Mouse (Mus musculus): ENCODE measurements at regions not wholly inside any gene's neighbourhood (a gene's known extent, or its start where the extent isn't known, plus 50 kb on each side); places are given as distances from the start of the nearest gene placed in this dataset.

DNA sequence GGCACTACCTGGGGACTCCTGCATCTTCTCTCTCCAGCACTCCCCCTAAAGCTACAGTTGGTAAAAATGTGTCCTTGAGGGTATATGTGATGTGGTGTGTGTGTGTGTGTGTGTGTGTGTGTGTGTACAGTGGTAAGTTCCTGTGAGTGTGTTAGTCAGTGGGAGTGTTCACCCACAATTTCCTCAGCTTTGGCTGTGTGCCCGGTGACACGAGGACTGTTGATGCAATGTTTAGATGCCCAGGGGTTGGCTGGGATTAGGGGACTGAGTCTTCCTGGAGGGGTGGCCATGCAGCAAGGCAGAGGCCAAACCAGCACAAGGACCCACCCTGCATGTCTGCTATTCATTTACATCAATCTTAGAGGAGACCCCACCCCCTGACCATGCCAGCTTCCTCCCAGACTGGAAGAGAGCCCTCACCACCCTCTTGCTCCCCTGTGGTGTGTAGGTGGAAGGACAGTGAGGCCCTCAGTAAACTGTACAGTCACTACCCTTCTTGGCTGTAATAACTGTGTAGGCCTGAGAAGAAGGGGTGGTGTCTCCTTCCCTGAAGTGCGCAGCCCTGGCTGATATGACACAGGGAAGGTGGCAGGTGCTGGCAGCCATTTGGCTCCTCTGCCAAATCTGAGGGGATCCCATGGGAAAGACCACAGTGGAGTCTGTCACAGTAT is 75.8 kb upstream of the Gm26897 start:
- Histone ChIP-seq H3K27ac (no peak overlapping the region), H3K4me1 (ENCODE audit: control insufficient read depth, insufficient read depth, low read length) (no peaks in the 10 kb centered on the region; the same call in 1 of the 2 replicates), H3K27me3 (ENCODE audit: control insufficient read depth, insufficient read depth, low read length) (no peaks in the 10 kb centered on the region), H3K4me3 (no peak overlapping the region), H3K36me3 (ENCODE audit: control insufficient read depth, insufficient read depth, low read length) (no peaks in the 10 kb centered on the region), H3K79me2 (replicated peaks; ENCODE audit: control insufficient read depth, insufficient read depth, low read length) (no peaks in the 10 kb centered on the region), H3K9ac (ENCODE audit: low read depth, low read length) (no peak overlapping the region)
- intact Hi-C loops (cut with DNase I): no loop called here
- no peak for DNase-seq
- TF ChIP-seq POLR2A (IDR thresholded peaks at IDR 0.05; ENCODE audit: insufficient read depth, low read depth, low read length): no peak
- no peak for TF ChIP-seq CTCF (IDR thresholded peaks at IDR 0.05)
- no peak for TF ChIP-seq EP300 (IDR thresholded peaks at IDR 0.05; ENCODE audit: insufficient read depth, low read depth, low read length)
- WGBS: 68% methylated on average over 3 of the region's 3 CpGs

DNA sequence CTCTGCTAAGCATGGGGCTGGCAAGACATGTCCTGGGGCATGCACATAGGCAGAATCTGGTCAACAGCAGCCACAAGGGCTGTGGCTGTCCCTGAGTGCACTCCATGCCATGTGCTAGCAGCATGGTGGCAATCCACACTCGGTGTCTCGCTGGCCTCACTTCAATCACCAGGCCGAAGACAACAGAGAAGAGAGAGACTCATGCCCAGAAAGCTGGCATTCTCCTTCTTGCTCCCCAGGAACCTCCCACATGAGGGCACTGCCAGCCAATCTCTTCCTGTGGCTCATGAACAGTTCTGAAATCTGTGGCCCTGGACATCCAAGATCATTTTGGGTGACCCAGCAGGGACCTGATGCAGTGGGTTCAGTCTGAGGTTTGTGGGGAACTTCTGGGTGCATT is 74.5 kb upstream of the Gm26897 start:
- TF ChIP-seq POLR2A (IDR thresholded peaks at IDR 0.05; ENCODE audit: insufficient read depth, low read depth, low read length) (no peak), EP300 (IDR thresholded peaks at IDR 0.05; ENCODE audit: insufficient read depth, low read depth, low read length) (no peak), CTCF (IDR thresholded peaks at IDR 0.05) (no peak)
- H3K4me1 ChIP-seq (ENCODE audit: control insufficient read depth, insufficient read depth, low read length): no peaks in the 10 kb centered on the region; the same call in 1 of the 2 replicates
- H3K27me3 ChIP-seq (ENCODE audit: control insufficient read depth, insufficient read depth, low read length): no peaks in the 10 kb centered on the region
- DNase-seq: no peak
- no peak overlapping the region for H3K4me3 ChIP-seq
- intact Hi-C loops (cut with DNase I): no loop called here
- H3K27ac ChIP-seq: no peak overlapping the region
- no peak overlapping the region for H3K9ac ChIP-seq (ENCODE audit: low read depth, low read length)
- H3K79me2 ChIP-seq (replicated peaks; ENCODE audit: control insufficient read depth, insufficient read depth, low read length): no peaks in the 10 kb centered on the region
- 81% methylated on average over 3 of the region's 3 CpGs for WGBS
- no peaks in the 10 kb centered on the region for H3K36me3 ChIP-seq (ENCODE audit: control insufficient read depth, insufficient read depth, low read length)

DNA sequence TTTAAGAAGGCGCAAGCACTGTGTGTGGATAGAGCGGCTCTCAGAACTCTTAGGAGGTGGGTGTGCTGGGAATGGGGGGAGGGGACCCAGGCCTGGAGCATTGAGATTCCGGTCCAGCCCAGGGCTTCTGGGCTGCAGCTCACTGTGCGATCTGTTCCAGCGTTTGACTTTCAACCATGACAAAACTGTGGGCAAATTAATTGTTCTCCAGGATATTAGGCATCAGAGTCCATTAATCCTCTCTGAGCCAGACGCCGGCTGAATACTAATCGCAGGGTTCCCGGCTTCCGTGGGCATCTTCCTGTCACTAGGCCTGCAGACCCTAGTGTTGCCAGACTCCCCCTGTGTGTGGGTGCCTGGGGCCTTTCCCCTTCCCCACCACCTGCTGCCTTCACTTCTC is 73.3 kb upstream of the Gm26897 start:
- intact Hi-C loops (cut with DNase I): no loop called here
- no peaks in the 10 kb centered on the region for H3K79me2 ChIP-seq (replicated peaks; ENCODE audit: control insufficient read depth, insufficient read depth, low read length)
- no peaks in the 10 kb centered on the region; the same call in 1 of the 2 replicates for H3K4me1 ChIP-seq (ENCODE audit: control insufficient read depth, insufficient read depth, low read length)
- WGBS: 81% methylated on average over 10 of the region's 10 CpGs
- no peak for TF ChIP-seq CTCF (IDR thresholded peaks at IDR 0.05)
- no peak for TF ChIP-seq POLR2A (IDR thresholded peaks at IDR 0.05; ENCODE audit: insufficient read depth, low read depth, low read length)
- no peak for TF ChIP-seq EP300 (IDR thresholded peaks at IDR 0.05; ENCODE audit: insufficient read depth, low read depth, low read length)
- H3K36me3 ChIP-seq (ENCODE audit: control insufficient read depth, insufficient read depth, low read length): no peaks in the 10 kb centered on the region
- H3K27ac ChIP-seq: no peak overlapping the region
- H3K4me3 ChIP-seq: no peak overlapping the region
- H3K27me3 ChIP-seq (ENCODE audit: control insufficient read depth, insufficient read depth, low read length): no peaks in the 10 kb centered on the region
- DNase-seq: no peak
- H3K9ac ChIP-seq (ENCODE audit: low read depth, low read length): no peak overlapping the region

DNA sequence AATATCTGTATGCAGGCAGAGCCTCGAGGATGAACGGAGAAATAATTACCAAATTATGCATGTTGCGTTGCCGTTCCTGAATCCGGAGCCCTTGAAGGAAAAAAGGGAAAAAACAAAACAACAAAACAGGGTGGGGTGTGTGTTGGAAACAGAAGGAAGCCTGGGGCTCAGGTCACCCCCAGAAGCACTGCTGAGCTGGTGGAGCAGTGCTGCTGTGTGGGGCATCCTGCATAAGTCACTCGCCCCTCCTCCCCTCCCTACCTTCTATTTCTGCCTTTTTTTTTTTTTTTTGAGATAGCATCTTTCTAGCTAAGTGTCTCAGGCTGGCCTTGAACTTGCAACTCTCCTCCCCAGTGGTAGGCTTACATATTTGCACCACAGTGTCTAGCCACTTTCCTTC is 72.8 kb upstream of the Gm26897 start:
- Histone ChIP-seq H3K36me3 (ENCODE audit: control insufficient read depth, insufficient read depth, low read length) (no peaks in the 10 kb centered on the region), H3K9ac (ENCODE audit: low read depth, low read length) (no peak overlapping the region), H3K27ac (no peak overlapping the region), H3K4me3 (no peak overlapping the region), H3K4me1 (ENCODE audit: control insufficient read depth, insufficient read depth, low read length) (no peaks in the 10 kb centered on the region; the same call in 1 of the 2 replicates), H3K79me2 (replicated peaks; ENCODE audit: control insufficient read depth, insufficient read depth, low read length) (no peaks in the 10 kb centered on the region), H3K27me3 (ENCODE audit: control insufficient read depth, insufficient read depth, low read length) (no peaks in the 10 kb centered on the region)
- TF ChIP-seq POLR2A (IDR thresholded peaks at IDR 0.05; ENCODE audit: insufficient read depth, low read depth, low read length): no peak
- no peak for DNase-seq
- intact Hi-C loops (cut with DNase I): no loop called here
- WGBS: 90% methylated on average over 6 of the region's 6 CpGs

DNA sequence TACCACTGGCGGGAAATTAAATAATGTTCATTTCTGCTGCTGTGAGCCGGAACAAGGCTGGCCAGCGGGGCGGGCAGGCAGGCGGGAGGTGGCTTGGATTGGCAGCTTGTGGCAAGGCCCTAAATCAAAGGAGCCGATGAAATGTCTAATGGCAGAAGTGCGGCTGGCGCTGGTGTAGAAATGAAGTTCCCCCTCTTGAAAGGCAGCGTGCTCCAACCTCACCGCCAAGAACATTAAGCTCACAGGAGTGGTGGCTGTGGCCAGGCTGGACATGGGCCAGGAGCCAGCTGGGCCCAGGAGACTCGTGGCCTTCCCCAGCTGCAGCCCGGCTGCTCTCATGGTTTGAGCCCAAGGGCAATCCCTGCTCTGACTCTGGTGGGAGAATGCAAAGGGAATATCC is 71.8 kb upstream of the Gm26897 start:
- Histone ChIP-seq H3K27ac (no peak overlapping the region), H3K27me3 (ENCODE audit: control insufficient read depth, insufficient read depth, low read length) (no peaks in the 10 kb centered on the region)
- WGBS: 64% methylated on average over 12 of the region's 12 CpGs

DNA sequence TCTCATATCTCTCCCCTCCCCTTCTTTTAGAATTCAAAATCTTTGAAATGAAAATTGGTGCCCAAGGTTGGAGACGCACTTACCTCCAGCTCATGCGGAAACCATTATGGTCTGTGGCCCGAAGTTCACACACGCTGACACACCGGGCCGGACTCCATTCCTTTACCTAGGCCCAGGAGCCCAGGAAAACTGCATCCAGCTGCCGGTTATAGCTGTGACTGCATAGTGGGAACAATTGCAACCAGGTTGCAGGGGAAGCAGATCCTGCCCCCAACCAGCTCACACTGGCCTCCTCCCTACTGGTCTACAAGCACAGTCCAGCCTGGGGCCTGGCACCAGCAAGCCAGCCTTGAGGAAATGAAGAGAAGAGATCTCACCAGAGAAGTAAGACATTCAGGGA is 69.9 kb upstream of the Gm26897 start:
- Histone ChIP-seq H3K79me2 (replicated peaks; ENCODE audit: control insufficient read depth, insufficient read depth, low read length) (no peaks in the 10 kb centered on the region), H3K27me3 (ENCODE audit: control insufficient read depth, insufficient read depth, low read length) (no peaks in the 10 kb centered on the region), H3K27ac (no peak overlapping the region), H3K9ac (ENCODE audit: low read depth, low read length) (no peak overlapping the region), H3K4me1 (ENCODE audit: control insufficient read depth, insufficient read depth, low read length) (no peaks in the 10 kb centered on the region; the same call in 1 of the 2 replicates), H3K36me3 (ENCODE audit: control insufficient read depth, insufficient read depth, low read length) (no peaks in the 10 kb centered on the region), H3K4me3 (no peak overlapping the region)
- WGBS: 94% methylated on average over 7 of the region's 7 CpGs
- no peak for DNase-seq
- intact Hi-C loops (cut with DNase I): no loop called here
- TF ChIP-seq EP300 (IDR thresholded peaks at IDR 0.05; ENCODE audit: insufficient read depth, low read depth, low read length): no peak
- TF ChIP-seq POLR2A (IDR thresholded peaks at IDR 0.05; ENCODE audit: insufficient read depth, low read depth, low read length): no peak
- TF ChIP-seq CTCF (IDR thresholded peaks at IDR 0.05): no peak

More for the DNA sequence above, 71.8 kb upstream of the Gm26897 start:
- H3K9ac ChIP-seq (ENCODE audit: low read depth, low read length): no peak overlapping the region
- no peaks in the 10 kb centered on the region; the same call in 1 of the 2 replicates for H3K4me1 ChIP-seq (ENCODE audit: control insufficient read depth, insufficient read depth, low read length)
- no peak overlapping the region for H3K4me3 ChIP-seq
- no peaks in the 10 kb centered on the region for H3K36me3 ChIP-seq (ENCODE audit: control insufficient read depth, insufficient read depth, low read length)
- DNase-seq: peak; percentile 59 to 78
- H3K79me2 ChIP-seq (replicated peaks; ENCODE audit: control insufficient read depth, insufficient read depth, low read length): no peaks in the 10 kb centered on the region
- intact Hi-C loops (cut with DNase I): no loop called here
- TF ChIP-seq CTCF (IDR thresholded peaks at IDR 0.05) (no peak), EP300 (IDR thresholded peaks at IDR 0.05; ENCODE audit: insufficient read depth, low read depth, low read length) (peak; percentile 57; the same call in 1 of the 2 replicates)
